Mouse (Mus musculus) megakaryocyte progenitor cell, adult 5-6 weeks (primary cell): Measurements from ENCODE around the gene Ddx31. TPM values are rescaled to one million over a fixed set of nuclear protein-coding genes. Genes with fewer than 3 reads are reported as not detected.

Experiments used
- ATAC-seq: replicated peaks from 2 replicates; pipeline ENCODE4 v1.8.0; 2016; ENCODE audit warnings: mild to moderate bottlenecking, moderate TSS enrichment, inconsistent platforms; ENCODE audit not compliant: poor library complexity
- total RNA-seq, 2 experiments: library from RNA; stranded (forward) in 1 of 2; stranded (reverse) in 1 of 2; fragments of 157-497, 149-512 nt in 1 of 2; fragments of 200-1000 nt in 1 of 2; gene quantifications; 2 replicates each; pipeline versions ENCODE4 v1.2.3 to v1.2.4; 2015 to 2017

The Ddx31 gene
- total RNA-seq, 2 experiments from 2014 or later = 9.7 to 17.0 TPM

GRCm38 (mm10) chr2:28909818-28910710, 69.9 kb downstream of the Ddx31 start:
- ATAC-seq = no peak

- no peak for ATAC-seq
These were observed 70.7 kb downstream of the Ddx31 start for GRCm38 (mm10) chr2:28910877-28911276.

DNA sequence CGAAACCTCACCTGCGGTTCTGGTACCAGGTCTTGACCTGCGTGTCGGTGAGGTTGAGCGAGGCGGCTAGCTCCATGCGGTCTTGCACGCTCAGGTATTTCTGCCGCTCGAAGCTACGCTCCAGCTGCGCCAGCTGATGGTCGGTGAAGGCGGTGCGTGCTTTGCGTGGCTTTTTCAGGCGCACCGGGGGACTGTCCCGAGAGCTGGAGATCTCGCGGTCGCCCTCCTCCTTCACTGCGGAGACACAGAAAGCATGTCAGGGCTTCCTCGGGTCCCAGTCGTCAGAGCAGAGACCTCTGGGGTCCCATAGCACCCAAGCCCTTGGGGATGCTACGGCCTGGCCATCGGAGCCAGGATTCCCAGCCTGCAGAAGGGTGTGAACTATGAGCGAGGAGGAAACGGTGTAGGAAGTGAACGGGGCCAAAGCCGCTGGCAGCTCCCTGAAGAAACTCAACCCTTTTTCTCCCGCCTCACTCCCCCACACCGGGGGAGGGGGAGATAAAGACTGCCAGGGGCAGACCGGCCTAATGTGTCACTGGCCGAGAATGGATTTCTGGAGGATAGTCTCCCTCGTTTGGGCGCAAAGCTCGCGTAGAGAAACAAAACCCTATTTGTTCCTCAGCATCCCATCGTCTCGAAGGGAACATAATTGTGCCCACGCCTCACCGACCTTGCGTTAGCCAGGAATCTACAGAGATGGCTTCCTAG, 71.3 kb downstream of the Ddx31 start:
- no peak for ATAC-seq

GRCm38 (mm10) chr2:28912039-28912700, 72.0 kb downstream of the Ddx31 start:
- no peak for ATAC-seq

DNA sequence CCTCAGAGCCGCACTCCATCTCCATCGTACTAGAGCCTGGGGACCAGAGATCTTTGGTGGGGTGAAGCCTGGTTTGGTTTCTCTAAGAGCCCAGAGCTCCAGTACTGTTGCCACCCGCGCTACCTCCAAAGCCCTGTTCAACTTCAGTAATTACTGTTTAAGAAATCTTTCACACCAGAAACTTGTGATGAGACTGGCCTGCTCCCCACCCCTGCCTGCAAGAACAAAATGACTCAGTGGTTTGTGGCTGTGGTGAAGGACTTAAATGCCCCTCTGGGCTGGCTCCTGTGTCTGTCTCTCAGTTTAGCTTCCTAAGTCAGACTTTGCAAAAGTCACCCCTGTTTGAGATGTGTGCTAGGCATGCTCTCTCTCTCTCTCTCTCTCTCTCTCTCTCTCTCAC, 72.8 kb downstream of the Ddx31 start:
- no peak for ATAC-seq

GRCm38 (mm10) chr2:28914121-28914520, 73.9 kb downstream of the Ddx31 start:
- no peak for ATAC-seq

GRCm38 (mm10) chr2:28915104-28915738, 75.0 kb downstream of the Ddx31 start:
- no peak for ATAC-seq

GRCm38 (mm10) chr2:28915768-28916512, 75.7 kb downstream of the Ddx31 start:
- ATAC-seq = peak; percentile 89

DNA sequence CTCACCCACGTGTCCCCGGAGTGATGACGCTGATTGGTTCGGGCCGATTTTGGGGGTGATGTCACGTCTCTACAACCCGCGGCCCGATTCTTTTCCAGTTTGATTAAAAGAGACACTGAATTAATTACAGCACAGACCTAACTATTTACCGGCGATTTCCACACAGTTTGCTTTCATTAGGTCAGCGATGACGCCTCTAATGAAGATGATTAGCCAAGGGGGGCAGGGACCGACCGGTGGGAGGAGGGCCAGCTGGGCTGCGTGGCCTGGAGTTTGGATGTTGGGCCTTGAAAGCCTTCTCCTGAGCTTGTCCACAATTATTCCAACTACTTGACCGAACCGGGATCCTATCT, 76.3 kb downstream of the Ddx31 start, which contains the start of gene Barhl1:
Gene Barhl1, minus strand, starts transcription at position 156 of the 353 bp plus-strand sequence.
- no peak for ATAC-seq

DNA sequence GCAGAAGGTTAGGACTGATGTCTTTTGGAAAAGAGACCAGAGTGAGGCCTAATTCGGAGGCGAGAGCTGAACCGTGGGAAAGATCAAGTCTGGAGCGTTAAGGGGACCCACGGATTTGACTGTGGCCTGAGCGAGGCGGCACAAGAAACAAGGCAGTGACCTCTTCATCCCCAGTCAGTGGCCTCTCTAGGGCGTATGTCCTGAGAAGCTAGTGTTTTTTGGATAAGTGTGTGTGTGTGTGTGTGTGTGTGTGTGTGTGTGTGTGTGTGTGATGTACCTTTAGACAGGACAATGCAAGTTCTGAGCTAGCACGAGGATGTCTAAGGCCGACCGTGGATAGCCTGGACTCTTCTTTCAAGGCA, 76.9 kb downstream of the Ddx31 start:
- no peak for ATAC-seq

DNA sequence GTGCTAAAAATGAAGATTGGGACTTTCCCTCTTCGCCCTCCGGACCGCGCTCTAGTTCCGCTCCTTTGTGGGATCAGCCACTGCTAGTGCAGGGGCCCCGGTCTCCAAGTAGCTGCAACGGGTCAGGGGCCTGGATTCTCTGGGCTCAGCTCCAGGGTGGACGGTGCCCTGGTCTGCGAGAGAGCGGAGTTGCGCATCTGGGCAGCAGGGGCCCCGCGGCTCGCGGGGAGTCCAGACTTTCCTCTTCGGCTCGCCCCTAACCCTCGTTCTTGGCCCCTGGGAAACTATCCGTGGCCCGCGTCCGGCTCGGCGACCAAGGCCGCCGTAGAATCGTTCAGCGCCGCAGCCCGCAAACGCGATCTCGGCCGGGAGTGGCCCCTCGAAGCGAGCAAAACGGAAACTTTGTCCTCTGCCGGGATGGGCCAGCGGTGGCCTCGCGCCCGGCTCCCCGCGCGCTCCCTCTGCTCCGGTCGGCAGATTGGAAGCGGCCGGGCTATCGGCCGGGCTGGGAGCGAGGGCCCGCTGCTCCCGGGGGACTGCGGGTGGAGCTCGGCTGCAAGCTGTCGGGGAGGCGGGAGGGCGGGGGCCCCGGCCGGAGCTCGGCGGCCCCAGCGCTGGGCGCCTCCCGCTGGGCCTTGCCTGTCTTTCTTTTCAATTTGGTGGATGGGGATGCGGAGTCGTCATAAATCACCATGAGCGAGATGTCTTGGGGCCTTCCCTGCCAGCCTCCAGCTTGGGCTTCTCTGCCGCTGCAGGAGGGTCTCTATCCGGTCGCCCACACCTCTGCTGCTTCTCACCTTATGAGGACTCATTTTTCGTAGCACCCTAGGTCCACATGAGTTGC, 77.5 kb downstream of the Ddx31 start:
- no peak for ATAC-seq

DNA sequence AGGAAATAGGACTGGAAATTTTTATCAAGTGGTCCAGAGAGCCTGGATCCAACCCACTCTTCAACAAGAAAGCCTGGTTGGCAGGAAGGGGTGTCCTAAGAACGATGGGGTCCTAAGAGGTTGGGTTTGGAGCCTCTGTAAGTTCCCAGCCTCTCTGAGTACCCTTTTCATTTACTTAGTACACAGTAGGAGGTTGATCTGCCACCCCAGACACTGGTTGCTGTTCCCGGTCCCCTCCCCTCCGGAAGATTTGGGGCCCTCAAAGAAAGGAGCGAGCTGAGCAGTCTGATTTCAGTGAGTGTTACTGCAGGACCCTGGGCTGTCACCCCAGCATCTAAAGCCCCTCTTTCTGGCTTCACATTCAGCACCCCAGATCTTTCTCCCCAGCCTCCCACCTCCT, 78.8 kb downstream of the Ddx31 start:
- ATAC-seq = no peak

- peak; percentile 50 for ATAC-seq
These were observed 83.7 kb downstream of the Ddx31 start for GRCm38 (mm10) chr2:28923912-28924311.

DNA sequence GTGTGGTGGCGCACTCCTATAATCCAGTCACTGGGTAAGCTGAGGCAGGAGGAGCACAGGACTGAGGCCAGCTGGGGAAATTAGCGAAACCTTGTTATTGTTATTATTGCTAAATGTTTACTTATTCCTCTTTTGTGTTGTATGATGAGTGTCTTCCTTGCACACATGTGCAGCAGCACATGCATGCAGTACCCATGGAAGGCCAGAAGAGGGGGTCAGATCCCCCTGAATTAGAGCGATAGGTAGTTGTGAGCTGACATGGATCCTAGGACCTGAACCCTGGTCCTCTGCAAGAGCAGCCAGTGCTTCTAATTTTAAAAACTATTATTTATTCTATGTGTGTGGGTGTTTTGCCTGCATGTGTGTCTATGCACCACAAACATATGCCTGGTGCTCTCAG, 90.4 kb downstream of the Ddx31 start:
- no peak for ATAC-seq

DNA sequence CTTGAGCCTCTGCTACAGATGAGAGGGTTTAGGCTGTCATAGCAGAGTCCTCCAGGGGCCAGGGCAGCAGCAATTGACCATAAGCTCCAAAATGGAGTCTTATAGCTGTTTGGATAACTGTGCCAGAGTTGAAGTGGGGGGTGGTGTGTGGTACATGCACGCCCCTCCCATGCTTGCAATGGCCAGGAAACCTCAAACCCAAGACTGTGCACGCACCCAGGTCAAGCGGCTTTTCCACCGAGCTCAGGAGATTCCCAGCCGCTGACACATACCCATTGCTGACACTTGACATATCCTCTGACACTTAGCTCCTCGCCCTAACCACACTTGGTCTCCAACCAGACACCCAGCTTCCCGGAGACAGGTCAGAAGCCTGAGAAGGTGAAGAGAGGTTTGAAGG, 98.8 kb downstream of the Ddx31 start:
- ATAC-seq = no peak

DNA sequence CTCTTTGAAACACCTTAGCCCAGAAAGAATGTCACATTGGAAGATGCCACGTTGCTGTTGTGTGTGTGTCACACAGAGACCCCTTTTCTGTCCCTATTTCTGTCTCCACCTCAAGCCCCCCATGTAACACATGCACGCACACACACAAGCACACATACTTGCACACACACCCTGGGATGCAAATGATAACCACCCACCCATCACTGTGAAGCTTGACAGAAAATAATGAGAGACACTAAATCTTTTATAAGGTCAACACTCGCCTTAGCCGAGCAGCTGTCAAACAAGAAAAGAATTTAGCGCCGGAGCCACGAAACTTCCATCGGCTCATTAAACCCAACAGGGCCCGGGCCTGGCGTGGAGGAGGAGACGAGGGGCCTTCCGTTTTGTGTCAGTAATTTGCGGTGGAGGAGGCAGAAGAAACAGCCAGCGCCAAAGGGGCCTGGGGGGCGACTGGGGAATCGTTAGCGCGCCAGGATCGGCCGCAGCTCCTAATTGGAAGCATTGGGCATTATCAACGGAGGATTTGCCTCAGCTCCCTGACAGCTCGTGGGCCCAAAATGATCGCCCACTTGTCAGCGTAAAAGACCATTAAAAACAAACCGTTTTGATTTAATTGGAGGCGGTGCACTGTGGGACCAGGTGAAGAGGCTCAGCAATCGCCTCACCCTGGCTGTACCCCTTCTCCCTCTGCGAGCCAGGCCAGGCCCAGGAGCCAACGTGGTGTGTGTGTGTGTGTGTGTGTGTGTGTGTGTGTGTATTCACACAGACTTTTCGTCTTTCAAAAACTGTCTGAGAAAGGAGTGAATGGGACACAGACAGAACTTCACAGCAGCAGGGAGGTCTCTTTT, 103.7 kb downstream of the Ddx31 start:
- ATAC-seq = no peak

DNA sequence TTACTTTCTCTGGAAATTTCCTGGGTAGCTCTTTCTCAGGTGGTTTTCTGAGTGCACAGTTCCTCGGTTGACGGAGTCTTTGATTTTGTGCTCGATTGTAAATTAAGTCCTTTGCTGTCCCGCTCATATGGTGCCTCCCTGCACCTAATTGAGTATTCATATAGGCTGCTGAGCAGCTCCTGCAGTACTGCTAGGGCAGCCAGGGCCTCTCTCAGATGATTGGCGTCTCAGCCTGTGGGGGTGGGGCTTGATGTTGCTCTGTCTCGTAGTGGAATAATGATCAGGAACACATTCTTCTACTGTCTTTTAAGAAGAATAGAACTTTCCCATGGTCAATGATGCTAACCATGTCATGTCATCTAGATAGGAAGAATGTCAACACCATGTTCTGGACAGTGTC, 105.2 kb downstream of the Ddx31 start:
- ATAC-seq = no peak

DNA sequence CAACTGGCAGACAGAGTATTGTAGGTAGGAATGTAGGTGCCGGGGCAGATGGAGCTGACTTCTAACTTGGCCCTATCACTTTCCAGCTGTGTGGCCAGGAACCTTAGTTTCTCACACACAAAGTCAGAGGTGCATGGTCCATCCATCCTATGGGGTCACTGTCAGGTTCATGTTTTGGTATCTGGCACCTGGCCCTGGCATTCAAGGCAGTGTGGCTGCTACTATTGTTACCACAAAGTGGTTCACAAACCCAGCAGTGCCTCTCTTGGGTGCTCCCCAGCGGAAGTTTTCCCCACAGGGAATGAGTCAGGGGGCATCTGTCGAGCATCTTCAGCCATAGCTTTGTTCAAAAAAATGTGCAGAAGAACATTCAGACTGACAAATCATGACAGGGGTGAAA, 106.1 kb downstream of the Ddx31 start:
- ATAC-seq = no peak

DNA sequence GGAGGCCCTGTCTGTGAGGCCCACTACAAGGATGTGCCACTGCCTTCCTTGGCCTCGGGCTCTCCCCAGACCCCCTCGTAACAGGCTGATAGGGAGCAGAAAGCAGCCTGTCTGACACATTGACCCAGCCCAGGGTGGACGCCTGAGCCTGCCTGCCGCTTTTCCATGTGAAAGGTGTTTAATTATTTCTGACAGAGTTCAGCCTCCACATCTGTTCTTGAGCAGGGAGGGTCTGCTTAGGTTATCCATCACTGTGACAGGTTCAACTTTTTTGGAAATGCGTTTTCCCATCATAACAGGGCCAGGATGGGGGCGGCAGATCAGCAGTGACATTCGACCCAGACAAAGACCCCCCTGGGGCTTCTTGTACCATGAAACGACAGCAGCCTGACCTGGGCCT, 112.8 kb downstream of the Ddx31 start:
- no peak for ATAC-seq
